Mouse (Mus musculus) embryonic facial prominence, embryonic 13.5 days (tissue): ENCODE results near the gene Fbn1. TPM values are rescaled to one million over a fixed set of nuclear protein-coding genes. Genes with fewer than 3 reads are reported as not detected.
A peak's percentile ranks its signal among the peaks of the same experiment; 100 is the strongest.

Source experiments
- ATAC-seq: fragments of 200-750 bp; cut with Nextera tagmentation; 2 replicates; pipeline ENCODE4 v1.8.0; 2017; ENCODE audit warnings: low read depth; ENCODE audit not compliant: insufficient number of reproducible peaks, insufficient read depth, low FRiP score, low TSS enrichment
- H3K27ac ChIP-seq: fragments of 300-500 bp; sonication (generic); 2 replicates; pipeline ENCODE4 v1.5.1; 2015; ENCODE audit warnings: moderate library complexity, mild to moderate bottlenecking, inconsistent platforms
- H3K27me3 ChIP-seq: fragments of 300-500 bp; sonication (generic); 2 replicates; pipeline ENCODE4 v1.6.1; 2015; ENCODE audit warnings: mild to moderate bottlenecking, inconsistent platforms
- H3K36me3 ChIP-seq: fragments of 300-500 bp; sonication (generic); 2 replicates; pipeline ENCODE4 v1.6.1; 2015; ENCODE audit warnings: mild to moderate bottlenecking, inconsistent platforms
- H3K4me1 ChIP-seq: fragments of 300-500 bp; sonication (generic); 2 replicates; pipeline ENCODE4 v1.6.1; 2015; ENCODE audit warnings: inconsistent platforms
- H3K4me2 ChIP-seq: fragments of 300-500 bp; sonication (generic); 2 replicates; pipeline ENCODE4 v1.6.1; 2015; ENCODE audit warnings: moderate library complexity, mild to moderate bottlenecking, inconsistent platforms
- H3K4me3 ChIP-seq: fragments of 300-500 bp; sonication (generic); 2 replicates; pipeline ENCODE4 v1.5.1; 2015; ENCODE audit warnings: mild to moderate bottlenecking, inconsistent platforms
- H3K9ac ChIP-seq: fragments of 300-500 bp; sonication (generic); 2 replicates; pipeline ENCODE4 v1.6.1; 2015; ENCODE audit warnings: mild to moderate bottlenecking, inconsistent platforms
- H3K9me3 ChIP-seq: fragments of 300-500 bp; sonication (generic); 2 replicates; pipeline ENCODE4 v1.6.1; 2016; ENCODE audit warnings: inconsistent platforms
- WGBS: fragments of 180-500 bp; shearing (Covaris S2); methylation state at CpG from one replicate; pipeline ENCODE4 v1.1.7; 2015; ENCODE audit warnings: mixed read lengths; 5-methylcytosine and 5-hydroxymethylcytosine counted together
- polyA plus RNA-seq: library from polyadenylated mRNA; unstranded; fragments of >200 nt; fragmentation: Nextera tagmentation; extraction: Ambion mirVana; gene quantifications from 2 replicates; pipeline ENCODE4 v1.2.1, GENCODE M21; 2015

The Fbn1 gene
- polyA plus RNA-seq, 1 experiment from 2014 or later = 19.3 TPM

DNA sequence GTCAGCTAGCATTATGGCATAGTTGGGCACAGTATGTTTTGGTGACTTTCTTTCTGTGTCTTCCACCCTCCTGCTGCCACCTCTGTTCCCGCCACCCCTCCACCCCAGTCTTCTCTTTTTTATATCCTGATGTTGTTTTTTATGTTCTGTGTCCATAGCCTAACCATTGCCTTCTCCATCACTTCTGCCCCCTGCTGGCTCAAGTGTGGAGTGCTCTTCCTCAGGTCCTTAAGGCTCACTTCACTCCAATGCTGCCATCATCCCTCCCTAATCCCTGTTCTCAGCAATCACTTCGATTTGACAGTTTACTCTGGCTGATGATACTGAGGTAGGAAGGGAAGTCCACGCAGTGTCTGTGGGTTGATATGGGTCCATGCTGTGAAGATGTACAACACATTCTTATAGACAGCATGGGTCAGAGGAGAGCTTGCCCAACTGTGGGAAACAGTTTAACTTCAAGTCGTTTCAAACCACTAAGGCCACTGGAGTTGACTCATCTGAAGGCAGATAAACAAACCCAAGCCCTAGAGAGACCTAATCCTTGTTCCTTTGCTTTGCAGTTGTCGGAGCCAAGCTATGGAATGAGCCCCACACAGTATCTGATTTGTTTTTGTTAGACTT, 203.9 kb downstream of the Fbn1 start:
- 81% methylated on average over 5 of the region's 5 CpGs for WGBS
- no peak overlapping the region for H3K27ac ChIP-seq
- no peak overlapping the region for H3K4me2 ChIP-seq
- no peaks in the 10 kb centered on the region for H3K27me3 ChIP-seq
- ATAC-seq = no peak
- no peak overlapping the region for H3K9ac ChIP-seq
- H3K9me3 ChIP-seq = no peaks in the 10 kb centered on the region
- no peak overlapping the region for H3K4me3 ChIP-seq
- H3K36me3 ChIP-seq = peaks cover 75% of the 10 kb centered on the region
- H3K4me1 ChIP-seq = peaks cover 18% of the 10 kb centered on the region

DNA sequence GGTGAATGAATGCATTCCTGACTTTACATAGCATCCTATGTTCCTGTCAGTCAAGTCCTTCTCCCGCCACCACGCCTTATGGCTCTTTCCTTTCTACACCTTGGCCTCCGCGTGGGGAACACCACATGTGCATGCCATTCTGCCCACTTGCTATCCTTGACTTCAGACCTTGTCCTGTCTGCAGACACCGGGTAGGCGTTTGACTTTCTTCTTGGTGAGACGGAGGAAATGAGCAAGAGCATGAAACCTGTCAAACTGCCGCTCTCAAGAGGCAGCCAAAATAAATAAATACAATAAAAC, 205.2 kb downstream of the Fbn1 start:
- no peak overlapping the region for H3K9ac ChIP-seq
- peaks cover 18% of the 10 kb centered on the region for H3K4me1 ChIP-seq
- no peak overlapping the region for H3K4me2 ChIP-seq
- no peaks in the 10 kb centered on the region for H3K9me3 ChIP-seq
- no peak for ATAC-seq
- WGBS = 78% methylated on average over 8 of the region's 8 CpGs
- H3K36me3 ChIP-seq = peaks cover 64% of the 10 kb centered on the region
- peak overlapping the region; percentile 12 for H3K27ac ChIP-seq
- no peak overlapping the region for H3K4me3 ChIP-seq
- no peaks in the 10 kb centered on the region for H3K27me3 ChIP-seq

DNA sequence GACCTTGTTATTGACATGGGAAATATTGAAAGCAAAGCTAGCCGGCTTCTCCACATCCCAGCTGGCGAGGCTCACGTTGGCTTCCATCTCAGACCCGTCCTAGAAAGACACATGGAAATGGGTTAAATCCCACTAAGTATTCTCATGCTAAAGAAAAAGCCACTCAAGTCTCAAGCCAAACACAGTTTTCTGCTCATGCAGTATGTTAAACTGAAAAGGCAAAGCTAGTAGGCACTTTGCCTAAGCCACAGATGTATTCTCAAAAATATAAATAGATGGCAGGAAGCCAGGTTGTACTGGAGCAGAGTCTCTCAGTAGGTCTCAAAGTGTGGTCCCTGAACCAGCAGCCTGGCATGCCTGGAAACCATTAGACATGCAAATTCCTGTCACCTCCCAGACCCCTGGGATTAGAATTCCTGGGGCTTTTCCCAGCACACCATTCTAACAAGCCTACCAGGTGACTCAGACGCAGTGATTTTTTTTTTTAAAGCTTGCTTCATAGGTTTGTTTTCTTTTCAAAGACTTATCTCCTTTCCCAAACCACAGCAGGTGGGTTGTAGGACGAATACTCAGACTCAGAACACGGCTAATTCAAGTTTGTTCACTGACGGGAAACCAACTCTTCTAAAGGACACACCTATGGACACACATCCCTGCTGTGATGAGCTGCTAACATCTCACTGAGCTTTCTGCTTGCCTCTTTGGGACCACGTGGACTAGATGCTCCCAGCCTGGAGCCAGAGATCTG, 205.7 kb downstream of the Fbn1 start:
- H3K27ac ChIP-seq = peak overlapping the region; percentile 66
- H3K9ac ChIP-seq = no peak overlapping the region
- H3K9me3 ChIP-seq = no peaks in the 10 kb centered on the region
- H3K36me3 ChIP-seq = peaks cover 59% of the 10 kb centered on the region
- no peak overlapping the region for H3K4me3 ChIP-seq
- 39% methylated on average over 9 of the region's 9 CpGs for WGBS
- H3K4me1 ChIP-seq = peaks cover 18% of the 10 kb centered on the region
- no peaks in the 10 kb centered on the region for H3K27me3 ChIP-seq
- no peak overlapping the region for H3K4me2 ChIP-seq
- peak; percentile 40; the same call in 1 of the 2 replicates for ATAC-seq

DNA sequence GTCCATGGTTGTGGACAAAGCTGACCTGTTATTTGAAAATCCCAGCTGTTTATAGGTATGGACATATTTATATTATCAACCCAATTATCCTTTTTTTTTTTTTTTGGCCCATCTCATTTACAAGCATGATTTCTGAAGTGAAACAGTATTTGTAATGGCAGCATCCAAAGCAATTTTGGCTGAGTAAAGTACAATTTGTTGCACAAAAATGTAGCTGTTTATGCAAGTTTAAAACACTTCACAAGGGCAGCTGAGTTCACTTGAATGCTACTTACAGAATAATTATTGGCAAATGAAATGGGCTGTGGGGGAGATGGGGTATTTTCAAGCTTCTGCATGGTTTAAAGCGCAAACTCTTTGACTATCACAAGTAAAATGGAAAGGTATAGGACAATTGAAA, 209.0 kb downstream of the Fbn1 start:
- ATAC-seq = no peak
- 97% methylated on average over 1 of the region's 1 CpGs for WGBS
- Histone ChIP-seq H3K4me1 (peaks cover 18% of the 10 kb centered on the region), H3K4me3 (no peak overlapping the region), H3K9ac (no peak overlapping the region), H3K9me3 (no peaks in the 10 kb centered on the region), H3K27ac (no peak overlapping the region), H3K4me2 (no peak overlapping the region), H3K27me3 (no peaks in the 10 kb centered on the region), H3K36me3 (peaks cover 30% of the 10 kb centered on the region)

DNA sequence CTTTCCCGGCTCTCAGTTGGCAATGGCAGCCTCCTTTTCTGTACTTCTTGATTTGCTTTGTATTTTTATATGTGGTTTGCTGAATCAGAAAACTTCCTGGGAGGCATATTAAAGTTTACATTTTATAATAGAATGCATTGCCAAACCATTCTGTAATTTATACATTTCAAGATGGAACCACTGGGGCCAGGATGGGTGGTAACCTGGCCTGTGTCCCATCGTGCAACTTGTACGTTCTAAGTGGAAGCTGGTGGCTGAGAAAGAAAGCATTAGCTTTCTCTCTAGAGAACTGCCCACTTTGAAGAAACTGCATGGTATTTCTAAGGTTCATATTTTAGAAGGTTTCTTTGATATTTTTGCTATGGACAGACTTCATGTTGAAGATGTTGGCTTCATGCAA, 212.3 kb downstream of the Fbn1 start:
- WGBS = 73% methylated on average over 3 of the region's 3 CpGs
- Histone ChIP-seq H3K4me1 (0 out of 2 replicates have a peak, but pooled peaks cover 4% of the 10 kb centered on the region), H3K27ac (no peak overlapping the region), H3K27me3 (no peaks in the 10 kb centered on the region), H3K9ac (no peak overlapping the region), H3K9me3 (no peaks in the 10 kb centered on the region), H3K4me3 (no peak overlapping the region), H3K4me2 (no peak overlapping the region), H3K36me3 (peaks cover 5% of the 10 kb centered on the region; the same call in 1 of the 2 replicates)
- no peak for ATAC-seq

DNA sequence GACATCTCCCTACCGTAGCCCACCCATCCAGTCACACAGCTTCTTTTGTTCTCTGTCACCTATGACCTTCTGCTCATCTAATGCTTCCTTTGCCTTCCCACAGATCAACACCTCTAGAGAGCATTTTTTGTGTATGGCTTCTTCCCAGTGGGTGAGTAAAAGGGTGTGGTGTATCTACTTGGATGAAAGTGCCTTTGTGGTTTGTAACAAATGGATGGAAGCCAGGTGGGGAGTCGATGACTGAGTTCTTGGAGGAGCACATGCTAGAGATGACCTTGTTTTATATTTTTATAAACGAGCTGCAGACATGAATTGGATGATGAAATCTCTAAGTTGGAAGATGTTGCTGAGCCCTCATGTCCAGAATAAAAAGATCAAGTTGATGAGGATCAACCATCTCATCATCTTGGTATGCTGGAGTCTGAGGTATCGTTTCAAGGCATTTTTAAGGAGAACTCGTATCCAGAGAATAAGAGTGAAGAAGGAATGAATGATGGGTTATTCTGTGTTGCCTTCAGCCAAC, 213.8 kb downstream of the Fbn1 start:
- 82% methylated on average over 5 of the region's 5 CpGs for WGBS
- Histone ChIP-seq H3K9me3 (no peaks in the 10 kb centered on the region), H3K4me2 (no peak overlapping the region), H3K4me1 (0 out of 2 replicates have a peak, but pooled peaks cover 7% of the 10 kb centered on the region), H3K4me3 (no peak overlapping the region), H3K36me3 (no peaks in the 10 kb centered on the region), H3K27me3 (no peaks in the 10 kb centered on the region), H3K9ac (no peak overlapping the region), H3K27ac (no peak overlapping the region)
- no peak for ATAC-seq

DNA sequence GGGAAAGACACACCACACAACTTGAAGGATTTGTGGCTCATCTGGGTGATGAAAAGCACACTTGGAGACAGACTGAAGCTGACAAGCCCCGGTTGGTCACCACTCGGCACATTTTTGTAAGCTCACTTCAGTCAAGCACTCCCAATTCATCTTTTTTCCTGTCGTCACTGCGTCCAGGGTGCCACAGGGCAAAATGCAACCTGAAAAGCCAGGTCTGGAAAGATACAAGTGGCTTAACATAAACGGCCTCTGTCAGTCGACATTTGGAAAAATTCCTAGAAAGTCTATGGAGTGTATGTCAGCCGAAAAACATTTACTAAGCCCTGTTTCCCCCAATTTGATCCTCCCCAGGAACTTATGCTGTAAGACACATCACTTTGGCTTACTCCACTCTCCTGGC, 215.2 kb downstream of the Fbn1 start:
- 75% methylated on average over 7 of the region's 7 CpGs for WGBS
- H3K9ac ChIP-seq = no peak overlapping the region
- H3K36me3 ChIP-seq = no peaks in the 10 kb centered on the region
- no peak for ATAC-seq
- H3K27ac ChIP-seq = no peak overlapping the region
- H3K4me1 ChIP-seq = 0 out of 2 replicates have a peak, but pooled peaks cover 7% of the 10 kb centered on the region
- H3K4me3 ChIP-seq = no peak overlapping the region
- H3K27me3 ChIP-seq = no peaks in the 10 kb centered on the region
- no peaks in the 10 kb centered on the region for H3K9me3 ChIP-seq
- H3K4me2 ChIP-seq = no peak overlapping the region

DNA sequence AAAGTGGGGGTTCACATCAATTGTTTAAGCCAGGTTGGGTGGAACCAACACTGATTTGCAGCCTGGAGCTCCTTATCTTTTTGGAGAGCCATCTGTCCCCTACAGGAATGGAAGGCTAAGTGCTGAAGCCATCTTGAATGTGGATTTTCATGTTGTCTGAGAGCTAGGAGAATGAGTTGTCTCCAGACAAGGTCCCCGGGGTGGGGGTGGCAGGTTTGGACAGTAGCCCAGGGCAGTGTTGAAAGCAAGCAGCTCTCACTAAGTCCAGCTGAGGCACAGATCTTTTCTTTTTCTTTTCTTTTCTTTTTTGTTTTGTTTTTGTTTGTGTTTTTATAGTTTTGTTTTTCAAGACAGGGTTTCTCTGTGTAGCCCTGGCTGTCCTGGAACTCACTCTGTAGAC, 216.7 kb downstream of the Fbn1 start:
- Histone ChIP-seq H3K27me3 (no peaks in the 10 kb centered on the region), H3K4me3 (no peak overlapping the region), H3K27ac (no peak overlapping the region), H3K4me1 (0 out of 2 replicates have a peak, but pooled peaks cover 7% of the 10 kb centered on the region), H3K4me2 (no peak overlapping the region), H3K9ac (no peak overlapping the region), H3K9me3 (no peaks in the 10 kb centered on the region), H3K36me3 (no peaks in the 10 kb centered on the region)
- WGBS = 85% methylated on average over 1 of the region's 1 CpGs
- ATAC-seq = no peak

DNA sequence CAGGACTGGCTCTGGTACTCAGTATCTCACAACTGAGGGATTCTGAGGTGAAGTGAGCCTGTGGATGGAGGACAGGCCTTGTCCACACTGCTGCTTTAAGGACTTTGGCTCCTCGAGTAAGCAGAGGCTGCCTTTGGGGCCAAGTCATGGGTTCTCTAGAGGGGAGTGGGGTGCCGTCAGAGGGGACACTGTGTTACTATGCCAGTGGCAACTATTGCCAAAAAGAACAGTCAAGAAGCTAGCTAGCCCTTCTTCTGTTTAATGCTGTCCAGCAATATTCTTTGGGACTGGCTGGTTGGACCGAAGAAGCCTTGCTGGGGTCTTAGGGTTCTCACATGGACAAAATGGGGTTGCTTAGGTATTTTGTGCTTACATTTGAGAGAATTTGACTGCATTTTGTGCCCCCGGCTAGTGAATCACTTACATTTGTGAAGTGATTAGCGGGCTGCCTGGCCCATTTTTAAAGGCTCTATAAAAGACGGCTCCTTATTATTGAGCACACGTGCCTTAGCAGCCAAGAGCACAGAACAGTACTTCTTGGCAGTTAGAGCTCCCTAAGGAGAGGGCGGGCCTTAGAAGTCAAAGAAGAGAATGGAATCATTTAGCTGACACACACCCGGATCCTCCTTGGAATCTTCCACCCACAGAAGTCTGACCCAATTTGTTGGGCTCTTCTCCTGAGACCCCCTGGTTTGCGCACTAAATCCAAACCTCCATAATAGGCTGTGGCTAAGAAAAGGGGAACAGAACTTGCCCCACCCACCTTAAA, 217.4 kb downstream of the Fbn1 start:
- Histone ChIP-seq H3K36me3 (no peaks in the 10 kb centered on the region), H3K27me3 (no peaks in the 10 kb centered on the region), H3K9me3 (no peaks in the 10 kb centered on the region), H3K4me3 (no peak overlapping the region), H3K4me2 (no peak overlapping the region), H3K9ac (no peak overlapping the region), H3K4me1 (0 out of 2 replicates have a peak, but pooled peaks cover 7% of the 10 kb centered on the region), H3K27ac (no peak overlapping the region)
- no peak for ATAC-seq
- 68% methylated on average over 10 of the region's 10 CpGs for WGBS

DNA sequence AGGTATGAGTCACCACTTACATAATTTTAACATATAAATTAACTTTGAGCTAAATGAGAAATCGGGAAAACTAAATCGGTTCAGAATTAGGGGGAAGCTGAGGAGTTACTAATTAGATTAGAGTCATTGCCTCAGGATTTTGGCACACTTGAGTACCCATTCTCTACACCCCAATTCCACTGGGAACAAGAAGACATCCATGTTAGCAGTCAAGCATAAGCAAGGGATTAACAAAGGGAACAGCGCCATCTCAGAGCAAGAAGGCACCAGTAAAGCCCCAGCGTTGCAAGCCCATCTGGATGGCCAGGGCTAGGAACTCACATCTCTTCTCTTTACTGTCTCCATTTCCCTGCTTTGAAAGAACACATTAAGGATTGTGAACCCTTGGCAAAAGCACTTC, 222.0 kb downstream of the Fbn1 start:
- no peak overlapping the region for H3K9ac ChIP-seq
- H3K4me2 ChIP-seq = no peak overlapping the region
- H3K36me3 ChIP-seq = no peaks in the 10 kb centered on the region
- no peak overlapping the region for H3K4me3 ChIP-seq
- no peaks in the 10 kb centered on the region for H3K9me3 ChIP-seq
- 0 out of 2 replicates have a peak, but pooled peaks cover 10% of the 10 kb centered on the region for H3K4me1 ChIP-seq
- 82% methylated on average over 4 of the region's 4 CpGs for WGBS
- no peak overlapping the region for H3K27ac ChIP-seq
- ATAC-seq = no peak
- H3K27me3 ChIP-seq = no peaks in the 10 kb centered on the region

DNA sequence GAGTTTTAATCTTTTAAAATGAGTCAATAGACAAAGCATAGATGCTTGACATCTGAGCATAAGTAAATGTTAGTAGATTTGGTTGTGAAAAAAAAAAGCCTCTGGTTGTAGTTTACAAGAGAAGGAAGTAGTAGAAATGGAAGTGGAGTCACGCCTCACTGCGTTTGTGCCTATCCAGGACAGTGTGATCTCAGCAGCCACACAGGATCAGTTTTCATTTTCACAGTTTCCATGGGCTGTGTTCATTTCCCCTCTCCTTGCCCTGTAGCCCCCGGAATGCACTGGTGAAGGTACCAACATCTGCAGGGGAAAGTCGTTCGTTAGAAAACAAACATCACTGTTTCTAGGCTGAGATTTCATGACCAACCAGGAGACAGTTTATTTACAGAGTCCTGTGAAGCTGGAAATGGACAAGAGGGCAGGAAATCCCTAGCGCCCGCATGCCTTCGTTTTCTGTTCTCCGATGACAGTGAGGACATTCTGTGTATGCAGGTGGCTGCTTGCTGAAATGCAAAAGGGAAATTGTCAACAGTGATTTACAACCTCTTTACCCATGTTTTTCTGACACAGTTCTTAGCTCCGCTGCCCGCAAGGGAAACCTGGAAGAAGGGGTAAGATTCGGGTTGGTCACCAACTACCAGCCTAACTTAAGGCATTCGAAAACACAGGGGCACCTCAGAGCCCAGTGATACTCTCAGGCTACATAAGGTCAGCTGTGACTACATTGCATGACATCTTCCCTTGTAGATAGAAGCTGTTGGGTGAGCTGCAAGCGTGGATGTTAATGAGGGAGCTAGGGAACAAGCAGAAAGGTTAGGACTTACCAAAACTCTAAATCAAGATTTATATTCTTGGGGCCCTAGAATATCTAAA, 225.2 kb downstream of the Fbn1 start:
- H3K27me3 ChIP-seq = no peaks in the 10 kb centered on the region
- no peak overlapping the region for H3K4me2 ChIP-seq
- no peak for ATAC-seq

More for the DNA sequence above, 225.2 kb downstream of the Fbn1 start:
- Histone ChIP-seq H3K36me3 (no peaks in the 10 kb centered on the region), H3K9me3 (no peaks in the 10 kb centered on the region), H3K27ac (no peak overlapping the region), H3K4me1 (0 out of 2 replicates have a peak, but pooled peaks cover 4% of the 10 kb centered on the region), H3K9ac (no peak overlapping the region), H3K4me3 (no peak overlapping the region)
- WGBS = 68% methylated on average over 14 of the region's 14 CpGs
